Mouse (Mus musculus): ENCODE measurements around the gene Foxf2.

DNA sequence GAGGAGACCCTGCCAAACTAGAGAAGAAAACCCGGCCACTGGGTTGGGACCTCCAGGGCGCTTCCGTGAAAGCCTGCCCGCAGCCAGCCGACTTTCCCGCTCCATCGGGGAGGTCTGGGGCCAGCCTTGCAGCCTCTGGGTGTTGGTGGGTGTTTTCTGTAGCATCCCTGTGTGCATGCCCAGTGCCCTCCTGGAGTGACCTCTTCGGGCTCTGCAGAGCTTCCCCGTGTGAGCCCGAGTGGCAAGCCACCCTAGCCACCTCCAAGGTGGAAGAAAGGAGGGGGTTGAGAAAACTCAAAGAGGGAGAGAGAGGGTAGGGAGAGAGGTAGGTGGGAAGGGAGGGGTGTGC lies 5.1 kb upstream of the Foxf2 start:
- no peak for TF ChIP-seq CTCF (IDR thresholded peaks at IDR 0.05; ENCODE audit: control insufficient read depth, insufficient read depth, insufficient replicate concordance, low read depth, low read length)
- no peak for TF ChIP-seq POLR2A (IDR thresholded peaks at IDR 0.05; ENCODE audit: control insufficient read depth, low read depth, low read length)

Data from testis, adult 2 months (tissue).